Mouse (Mus musculus) liver (tissue): ENCODE measurements around the gene Cox7a2.

Experiments
- DNase-seq: peaks from one replicate; pipeline ENCODE4 v3.0.0-alpha.2; 2020; ENCODE audit warnings: mixed read lengths

Gene Cox7a2

GRCm38 (mm10) chr9:79759385-79760005 is at the start of gene Cox7a2:
Cox7a2 (minus strand) TSS chr9:79759878.
- peak; percentile 95 for DNase-seq

- no peak for DNase-seq
Measured at GRCm38 (mm10) chr9:79809411-79809810, 49.7 kb upstream of the Cox7a2 start.

GRCm38 (mm10) chr9:79807178-79807577 is 47.5 kb upstream of the Cox7a2 start:
- DNase-seq = no peak

- DNase-seq = no peak
Measured at GRCm38 (mm10) chr9:79806317-79807075, 46.8 kb upstream of the Cox7a2 start.

- DNase-seq = no peak
Measured at GRCm38 (mm10) chr9:79805426-79805825, 45.7 kb upstream of the Cox7a2 start.

GRCm38 (mm10) chr9:79796461-79797135 is 36.9 kb upstream of the Cox7a2 start:
- no peak for DNase-seq

GRCm38 (mm10) chr9:79795076-79795475 is 35.4 kb upstream of the Cox7a2 start:
- DNase-seq = no peak

GRCm38 (mm10) chr9:79792841-79793835 is 33.5 kb upstream of the Cox7a2 start, which contains the start of gene Tmem30a:
Tmem30a (minus strand) TSS chr9:79793507.
- peak; percentile 91 for DNase-seq

GRCm38 (mm10) chr9:79785794-79786085 is 26.1 kb upstream of the Cox7a2 start:
- no peak for DNase-seq

GRCm38 (mm10) chr9:79784934-79785793 is 25.5 kb upstream of the Cox7a2 start:
- no peak for DNase-seq

- no peak for DNase-seq
Measured at GRCm38 (mm10) chr9:79784439-79784838, 24.8 kb upstream of the Cox7a2 start.

- DNase-seq = no peak
Measured at GRCm38 (mm10) chr9:79779354-79779753, 19.7 kb upstream of the Cox7a2 start.

- DNase-seq = no peak
Measured at GRCm38 (mm10) chr9:79766991-79767545, 7.4 kb upstream of the Cox7a2 start.

GRCm38 (mm10) chr9:79765329-79765728 is 5.7 kb upstream of the Cox7a2 start:
- no peak for DNase-seq

- DNase-seq = no peak
Measured at GRCm38 (mm10) chr9:79762519-79762918, 2.8 kb upstream of the Cox7a2 start.

- DNase-seq = no peak
Measured at GRCm38 (mm10) chr9:79760076-79760475, 398 bp upstream of the Cox7a2 start.

- DNase-seq = no peak
Measured at GRCm38 (mm10) chr9:79755311-79755710, 4.4 kb downstream of the Cox7a2 start.

- no peak for DNase-seq
Measured at GRCm38 (mm10) chr9:79751846-79752245, 7.8 kb downstream of the Cox7a2 start.

GRCm38 (mm10) chr9:79750709-79751108 is 9.0 kb downstream of the Cox7a2 start:
- no peak for DNase-seq

- no peak for DNase-seq
Measured at GRCm38 (mm10) chr9:79745036-79745435, 14.6 kb downstream of the Cox7a2 start.

GRCm38 (mm10) chr9:79735608-79736007 is 24.1 kb downstream of the Cox7a2 start:
- DNase-seq = no peak
